Mouse (Mus musculus) left cerebral cortex, adult 18-20 months (tissue): Measurements from ENCODE around the gene Bmp2. TPM values are rescaled to one million over a fixed set of nuclear protein-coding genes. Genes with fewer than 3 reads are reported as not detected.
A peak's percentile ranks its signal among the peaks of the same experiment; 100 is the strongest.

Source experiments
- DNase-seq, 2 experiments: peaks; one replicate each; pipeline ENCODE4 v3.0.0; 2021 to 2022; ENCODE audit warnings: low spot score in 2 of 2, mixed read lengths in 1 of 2
- long read RNA-seq, 2 experiments: library from polyadenylated mRNA; stranded (forward); transcript quantifications; one replicate each; pipeline ENCODE4 v2.0.0; 2021
- total RNA-seq, 2 experiments: library from RNA; stranded (reverse); gene quantifications; 2 replicates each; pipeline ENCODE4 v1.2.3; 2021

The Bmp2 gene
- total RNA-seq: 1 to 10 TPM; 2.2 to 3.2 TPM
- long read RNA-seq, experiment 1, partial matches to known transcripts: 0 of 1 reads
- long read RNA-seq, experiment 1, other reads (novel, unspliced or antisense): 0 of 1 reads
- long read RNA-seq, experiment 2, partial matches to known transcripts: 0 of 3 reads
- long read RNA-seq, experiment 2, other reads (novel, unspliced or antisense): 1 of 3 reads

- peak; percentile 31 to 52 for DNase-seq
Measured at GRCm38 (mm10) chr2:133552031-133552841, at the start of gene Bmp2. TSS of gene Bmp2 (plus strand) at chr2:133552159.

GRCm38 (mm10) chr2:133505678-133506077 is 46.3 kb upstream of the Bmp2 start:
- no peak for DNase-seq

- no peak for DNase-seq
Measured at GRCm38 (mm10) chr2:133507045-133507444, 44.9 kb upstream of the Bmp2 start.

DNA sequence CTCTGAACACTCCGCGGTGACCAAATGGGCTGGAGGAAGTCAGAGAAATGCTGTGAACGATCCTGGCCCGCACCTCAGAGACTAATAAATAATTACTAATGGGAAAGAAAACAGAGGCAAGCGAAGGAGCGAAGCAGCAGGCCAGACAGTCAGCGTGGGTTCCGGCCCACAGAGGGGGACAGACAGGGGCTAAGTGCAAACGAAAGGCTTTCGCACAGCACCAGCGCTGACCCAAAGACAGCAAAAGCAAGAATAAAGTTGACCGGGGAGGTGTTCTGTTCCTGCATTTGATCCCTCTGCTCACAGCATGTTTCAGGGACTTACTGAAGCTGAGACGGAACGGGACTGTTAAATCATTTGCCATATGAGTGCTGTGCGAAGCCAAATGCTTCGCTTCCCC is 42.8 kb upstream of the Bmp2 start:
- no peak for DNase-seq

DNA sequence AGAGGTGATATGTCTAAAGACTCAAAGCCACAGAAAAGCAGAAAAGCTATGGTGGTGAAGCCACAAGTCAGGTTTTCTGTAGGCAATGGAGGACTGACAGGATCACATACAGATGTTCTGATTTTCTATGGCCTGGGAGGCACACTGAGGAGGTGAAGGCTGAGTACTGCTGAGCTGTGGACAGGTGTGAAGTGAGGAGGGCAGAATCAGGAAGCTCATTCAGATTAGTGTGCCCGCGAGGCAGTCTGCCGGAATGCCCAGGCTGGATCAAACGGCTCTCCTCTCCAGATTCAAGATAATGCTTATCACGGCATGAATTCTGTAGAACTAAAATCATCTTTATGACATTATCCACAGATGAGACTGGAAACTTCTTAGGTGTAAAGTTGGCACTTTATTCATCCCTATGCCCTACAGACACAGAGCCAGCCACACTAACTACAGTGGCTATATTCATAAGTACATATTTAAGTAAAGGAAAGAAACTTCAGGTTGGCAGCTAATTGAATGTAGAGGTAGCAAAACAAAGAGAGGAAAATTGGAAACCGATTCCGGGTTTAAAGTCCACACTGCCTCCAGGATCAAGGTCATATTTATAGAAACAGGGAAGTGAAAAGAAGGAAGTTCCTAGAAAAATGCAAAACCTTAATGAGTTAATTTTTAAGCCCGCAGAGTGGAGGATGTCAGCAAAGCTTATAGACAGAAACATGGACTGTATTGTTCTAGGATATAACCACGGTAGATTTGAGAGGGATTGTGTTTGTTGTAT is 40.8 kb upstream of the Bmp2 start:
- DNase-seq: no peak

- no peak for DNase-seq
Measured at GRCm38 (mm10) chr2:133516331-133517046, 35.5 kb upstream of the Bmp2 start.

- no peak for DNase-seq
Measured at GRCm38 (mm10) chr2:133517867-133518266, 34.1 kb upstream of the Bmp2 start.

DNA sequence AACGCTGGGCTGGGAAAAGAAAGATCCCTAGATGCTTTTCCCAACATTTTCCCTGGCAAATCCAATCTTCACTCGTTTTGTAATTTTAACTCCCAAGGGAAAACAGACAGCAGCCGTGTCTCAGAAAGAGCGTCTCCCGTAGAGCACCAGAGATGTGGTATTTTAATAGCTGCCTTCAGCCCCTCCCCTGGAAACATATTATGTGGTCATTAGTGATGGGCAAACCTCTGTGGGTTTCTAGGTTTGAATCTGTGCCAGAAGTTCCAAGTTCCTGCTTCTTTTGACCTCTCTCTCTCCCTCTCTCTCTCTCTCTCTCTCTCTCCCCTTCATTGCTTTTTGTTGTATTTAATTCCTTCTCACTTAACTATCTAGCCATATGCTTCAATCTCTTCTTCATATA is 30.8 kb upstream of the Bmp2 start:
- no peak for DNase-seq

- no peak for DNase-seq
Measured at GRCm38 (mm10) chr2:133522121-133522520, 29.8 kb upstream of the Bmp2 start.

- no peak for DNase-seq
Measured at GRCm38 (mm10) chr2:133525621-133526181, 26.3 kb upstream of the Bmp2 start.

GRCm38 (mm10) chr2:133529396-133529795 is 22.6 kb upstream of the Bmp2 start:
- DNase-seq: no peak

GRCm38 (mm10) chr2:133533073-133533472 is 18.9 kb upstream of the Bmp2 start:
- no peak for DNase-seq

- no peak for DNase-seq
Measured at GRCm38 (mm10) chr2:133535481-133535880, 16.5 kb upstream of the Bmp2 start.

- no peak for DNase-seq
Measured at GRCm38 (mm10) chr2:133536812-133537211, 15.1 kb upstream of the Bmp2 start.

DNA sequence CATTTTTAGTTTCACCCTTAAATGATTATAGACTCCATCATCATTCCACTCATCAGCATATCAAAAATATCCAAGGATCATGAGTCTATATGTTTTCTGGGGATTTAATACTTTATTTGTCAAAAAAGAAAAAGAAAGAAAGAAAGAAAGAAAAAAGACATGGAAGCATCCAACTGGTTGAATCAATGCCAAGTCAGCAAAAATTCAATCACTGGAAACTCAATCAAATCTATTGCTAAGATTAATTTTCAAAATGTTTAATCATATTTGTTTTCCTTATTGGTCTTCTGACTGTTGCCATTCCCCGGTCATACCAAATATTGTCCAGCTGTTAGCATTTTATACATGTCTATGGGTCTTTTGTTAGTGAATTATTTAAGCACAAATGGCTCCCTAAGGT is 11.3 kb upstream of the Bmp2 start:
- no peak for DNase-seq

DNA sequence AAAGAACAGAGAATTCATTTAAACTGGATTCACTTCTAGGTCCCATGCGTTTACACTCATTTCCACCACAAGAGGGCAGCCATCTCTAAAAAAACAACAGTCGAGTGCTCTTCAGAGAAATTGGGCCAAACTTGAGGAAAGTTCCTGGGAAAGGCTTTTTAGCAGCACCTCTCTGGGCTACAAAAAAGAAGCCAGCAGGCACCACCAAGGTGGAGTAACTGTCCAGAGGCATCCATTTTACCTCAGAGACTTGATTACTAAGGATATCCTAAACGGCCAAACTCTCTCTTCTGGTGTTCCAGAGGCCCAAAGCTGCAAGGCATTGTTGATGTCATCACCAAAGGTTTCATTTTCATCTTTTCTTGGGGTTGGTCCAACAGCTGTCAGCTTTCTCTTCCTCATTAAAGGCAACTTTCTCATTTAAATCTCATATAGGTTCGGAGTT is 1.7 kb upstream of the Bmp2 start:
- peak; percentile 57 to 70 for DNase-seq

GRCm38 (mm10) chr2:133552842-133553465 is 995 bp downstream of the Bmp2 start:
- DNase-seq: peak in 1 of 2 experiments; percentile 8

GRCm38 (mm10) chr2:133553911-133554285 is 1.9 kb downstream of the Bmp2 start:
- no peak for DNase-seq

- peak in 1 of 2 experiments; percentile 3 for DNase-seq
Measured at GRCm38 (mm10) chr2:133554286-133555021, 2.5 kb downstream of the Bmp2 start.
